In genomic region chr11:75171186-75171865, GRCm38 (mm10) we compare ENCODE assay signal across 8 mouse cellular contexts. TPM values are rescaled to one million over a fixed set of nuclear protein-coding genes. Genes with fewer than 3 reads are reported as not detected.
DNase-seq lines count a peak whose midpoint lies in the region; ATAC-seq lines count a peak whose summit lies in the region.

No protein-coding gene starts in this region.

- H3K9me3 ChIP-seq in kidney, embryonic 16.5 days (ENCODE audit: low read length), result no peaks in the 10 kb centered on the region
- H3K9me3 ChIP-seq in heart, embryonic 16.5 days (replicated peaks; ENCODE audit: control insufficient read depth, low read length), result no peaks in the 10 kb centered on the region
- H3K9me3 ChIP-seq in midbrain, embryonic 13.5 days, result no peaks in the 10 kb centered on the region

- H3K9ac ChIP-seq in kidney, embryonic 16.5 days (replicated peaks; ENCODE audit: low read length), result no peak overlapping the region
- H3K9ac ChIP-seq in heart, embryonic 16.5 days (ENCODE audit: low read length), result no peak overlapping the region
- no peak overlapping the region for H3K9ac ChIP-seq in midbrain, embryonic 13.5 days (replicated peaks)

- H3K27ac ChIP-seq in kidney, embryonic 16.5 days (ENCODE audit: low read length), result no peak overlapping the region
- H3K27ac ChIP-seq in heart, embryonic 16.5 days (ENCODE audit: low read length), result no peak overlapping the region
- no peak overlapping the region for H3K27ac ChIP-seq in midbrain, embryonic 13.5 days

- peak overlapping the region; percentile 68 for H3K4me3 ChIP-seq in kidney, embryonic 16.5 days (ENCODE audit: low read length)
- peak overlapping the region; percentile 56; the same call in 1 of the 2 replicates for H3K4me3 ChIP-seq in heart, embryonic 16.5 days (ENCODE audit: low read length)
- peak overlapping the region; percentile 66 for H3K4me3 ChIP-seq in midbrain, embryonic 13.5 days (replicated peaks)

- H3K36me3 ChIP-seq in kidney, embryonic 16.5 days (ENCODE audit: insufficient read depth, low read length), result no peaks in the 10 kb centered on the region
- no peaks in the 10 kb centered on the region for H3K36me3 ChIP-seq in heart, embryonic 16.5 days (ENCODE audit: control insufficient read depth, insufficient read depth)
- H3K36me3 ChIP-seq in midbrain, embryonic 13.5 days, result no peaks in the 10 kb centered on the region

- WGBS in kidney, embryonic 16.5 days, result 9% methylated on average over 16 of the region's 17 CpGs
- WGBS in heart, embryonic 16.5 days, result 9% methylated on average over 17 of the region's 17 CpGs
- WGBS in midbrain, embryonic 13.5 days, result 4% methylated on average over 17 of the region's 17 CpGs

- DNase-seq in kidney, adult 11 months, result no peak
- DNase-seq in cerebellum, adult 9-10 months, result peak; percentile 70
- no peak for DNase-seq in left cerebral cortex, adult 8-10 months (ENCODE audit: low spot score in 2 of 2)
- no peak for DNase-seq in thymus, postnatal 36 days
- no peak for DNase-seq in ovary, adult 18-20 months (ENCODE audit: low spot score)

- peak overlapping the region; percentile 91; the same call in 1 of the 2 replicates for H3K4me2 ChIP-seq in kidney, embryonic 16.5 days (replicated peaks; ENCODE audit: low read depth, low read length)
- H3K4me2 ChIP-seq in heart, embryonic 16.5 days (ENCODE audit: low read depth, low read length), result no peak overlapping the region
- peak overlapping the region; percentile 75 for H3K4me2 ChIP-seq in midbrain, embryonic 13.5 days (replicated peaks)

- peaks cover 57% of the 10 kb centered on the region for H3K27me3 ChIP-seq in kidney, embryonic 16.5 days (ENCODE audit: insufficient read depth, low read length)
- peaks cover 31% of the 10 kb centered on the region for H3K27me3 ChIP-seq in heart, embryonic 16.5 days (ENCODE audit: control insufficient read depth, insufficient read depth, low read length)
- peaks cover 74% of the 10 kb centered on the region for H3K27me3 ChIP-seq in midbrain, embryonic 13.5 days

- peaks cover 60% of the 10 kb centered on the region for H3K4me1 ChIP-seq in kidney, embryonic 16.5 days (ENCODE audit: insufficient read depth, low read length)
- peaks cover 46% of the 10 kb centered on the region for H3K4me1 ChIP-seq in heart, embryonic 16.5 days (ENCODE audit: control insufficient read depth, insufficient read depth, low read length)
- peaks cover 74% of the 10 kb centered on the region for H3K4me1 ChIP-seq in midbrain, embryonic 13.5 days (replicated peaks)

- no peak for ATAC-seq in kidney, embryonic 16.5 days (ENCODE audit: low FRiP score, low TSS enrichment)
- no peak for ATAC-seq in heart, embryonic 16.5 days (replicated peaks; ENCODE audit: extremely low read depth, insufficient read depth, low FRiP score)
- no peak for ATAC-seq in midbrain, embryonic 13.5 days

RNA-seq across cellular contexts. Expression of gene Hic1, which starts 2.0 kb away (rescaled TPM):
- polyA plus RNA-seq in kidney, embryonic 16.5 days (2015; fragmentation: Nextera tagmentation; extraction: Ambion mirVana), result 16.1 and 16.2 TPM in 2 replicates
- 7.1 and 9.8 TPM in 2 replicates for polyA plus RNA-seq in heart, embryonic 16.5 days (2015; fragmentation: Nextera tagmentation; extraction: Ambion mirVana)
- 1.2 and 2.4 TPM in 2 replicates for polyA plus RNA-seq in midbrain, embryonic 13.5 days (2015; fragmentation: Nextera tagmentation; extraction: Ambion mirVana)
- total RNA-seq in left cerebral cortex, adult 8-10 months (2022), result 1 to 10 TPM; 3.2 to 3.7 (median 3.4) TPM

RNA-seq across cellular contexts. Expression of gene Ovca2, which starts 7.3 kb away (rescaled TPM):
- 26.1 and 26.9 TPM in 2 replicates for polyA plus RNA-seq in kidney, embryonic 16.5 days (2015; fragmentation: Nextera tagmentation; extraction: Ambion mirVana)
- polyA plus RNA-seq in heart, embryonic 16.5 days (2015; fragmentation: Nextera tagmentation; extraction: Ambion mirVana), result 18.4 and 18.7 TPM in 2 replicates
- 19.8 and 22.4 TPM in 2 replicates for polyA plus RNA-seq in midbrain, embryonic 13.5 days (2015; fragmentation: Nextera tagmentation; extraction: Ambion mirVana)
- total RNA-seq in left cerebral cortex, adult 8-10 months (2022), result 10 to 100 TPM; 12.8 to 13.5 (median 13.2) TPM

RNA-seq across cellular contexts. Expression of gene Dph1, which starts 19.7 kb away (rescaled TPM):
- polyA plus RNA-seq in kidney, embryonic 16.5 days (2015; fragmentation: Nextera tagmentation; extraction: Ambion mirVana), result 28.2 and 28.4 TPM in 2 replicates
- 19.7 and 21.0 TPM in 2 replicates for polyA plus RNA-seq in heart, embryonic 16.5 days (2015; fragmentation: Nextera tagmentation; extraction: Ambion mirVana)
- 14.9 and 15.4 TPM in 2 replicates for polyA plus RNA-seq in midbrain, embryonic 13.5 days (2015; fragmentation: Nextera tagmentation; extraction: Ambion mirVana)
- 10 to 100 TPM; 22.7 to 28.7 (median 27.0) TPM for total RNA-seq in left cerebral cortex, adult 8-10 months (2022)

RNA-seq across cellular contexts. Expression of gene Rtn4rl1, which starts 22.3 kb away (rescaled TPM):
- polyA plus RNA-seq in kidney, embryonic 16.5 days (2015; fragmentation: Nextera tagmentation; extraction: Ambion mirVana), result 3.8 and 5.0 TPM in 2 replicates
- polyA plus RNA-seq in heart, embryonic 16.5 days (2015; fragmentation: Nextera tagmentation; extraction: Ambion mirVana), result 12.4 and 13.1 TPM in 2 replicates
- 12.4 and 12.7 TPM in 2 replicates for polyA plus RNA-seq in midbrain, embryonic 13.5 days (2015; fragmentation: Nextera tagmentation; extraction: Ambion mirVana)
- total RNA-seq in left cerebral cortex, adult 8-10 months (2022), result 10 to 100 TPM; 67.2 to 72.6 (median 67.9) TPM
